Mouse (Mus musculus) T-cell, adult 2 months (primary cell): ENCODE data around the gene Tbce.
A peak's percentile ranks its signal among the peaks of the same experiment; 100 is the strongest.
"Not testable (repeated sequence)": the region's sequence is repeated elsewhere in the genome, so short reads cannot be mapped to it uniquely, and the experiment has no call there.

ENCODE experiments used
- DNase-seq: peaks from one replicate; pipeline ENCODE4 v3.0.0; 2022; ENCODE audit warnings: low spot score

Tbce gene

DNA sequence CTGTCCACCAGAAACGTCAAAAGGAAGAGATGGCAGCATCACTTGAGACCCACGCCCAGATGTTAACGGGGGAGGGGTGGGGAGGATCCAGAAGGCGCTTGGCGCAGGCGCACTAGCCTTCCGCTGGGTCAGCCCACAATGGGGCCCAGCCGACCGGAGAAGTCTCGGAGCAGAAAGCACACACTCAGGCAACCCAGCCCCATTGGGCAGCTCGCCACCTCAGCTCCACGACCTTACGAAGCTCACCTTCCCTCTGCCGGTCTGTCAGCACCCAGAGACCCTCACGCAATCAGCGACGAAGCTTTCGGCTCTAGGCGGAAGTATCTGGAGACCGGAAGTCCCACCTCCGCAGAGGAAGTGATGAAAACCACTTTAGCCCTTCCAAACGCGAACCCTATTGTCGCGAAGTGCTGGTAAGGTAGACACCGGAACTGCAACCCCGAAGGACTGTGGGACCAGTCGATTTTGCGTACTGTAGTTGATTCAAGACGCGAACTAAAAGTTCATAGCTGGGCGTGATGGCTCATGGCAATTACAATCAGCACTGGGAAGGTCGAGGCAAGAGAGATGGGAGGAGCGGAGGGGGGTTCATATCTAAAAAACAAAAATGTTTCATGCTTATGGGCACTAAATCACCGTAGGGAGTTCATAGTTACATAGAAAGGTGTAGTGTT is at the start of gene Tbce:
Gene Tbce (minus strand): TSS at position 347 of the 674 bp plus-strand sequence.
- DNase-seq: peak; percentile 90

DNA sequence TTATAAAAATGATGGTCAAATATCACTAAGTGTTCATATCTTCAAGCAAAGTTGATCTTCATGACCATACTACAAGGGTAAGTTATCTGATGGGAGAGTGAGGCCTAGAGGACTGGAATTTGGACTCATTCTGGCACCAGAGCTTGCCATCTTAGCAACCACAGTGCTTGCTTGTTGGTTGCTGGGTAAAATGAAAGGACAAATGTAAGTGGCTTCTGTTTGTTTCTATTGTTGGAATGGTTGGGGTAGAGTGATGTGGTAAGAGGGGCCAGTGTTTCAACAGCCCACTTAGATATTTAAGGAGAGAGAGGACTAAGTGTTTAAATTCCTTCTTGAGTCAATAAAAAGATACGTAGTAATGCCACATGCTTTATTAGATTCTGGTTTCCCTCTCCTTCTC is 49.2 kb upstream of the Tbce start:
- no peak for DNase-seq

GRCm38 (mm10) chr13:14075326-14075725 is 35.9 kb upstream of the Tbce start:
- no peak for DNase-seq

DNA sequence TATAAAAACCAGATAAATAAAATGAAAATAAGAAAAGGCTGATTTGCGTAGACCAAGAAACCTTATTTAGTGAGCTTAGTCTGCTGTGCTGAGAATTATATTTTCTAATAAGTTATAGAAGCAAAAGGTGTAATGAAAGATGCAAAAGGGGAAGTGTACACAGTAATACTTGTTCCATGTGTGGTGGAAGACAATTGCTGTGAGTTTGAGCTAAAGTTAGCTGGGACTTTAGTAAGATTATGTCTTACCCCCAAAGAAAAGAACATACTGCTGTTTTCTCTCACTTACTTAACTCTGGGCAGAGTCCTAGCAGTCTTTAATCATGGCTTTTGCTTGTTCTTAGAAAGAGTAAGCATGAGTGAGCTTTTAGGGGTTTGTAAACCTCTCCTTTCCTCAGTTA is 34.9 kb upstream of the Tbce start:
- DNase-seq: no peak

GRCm38 (mm10) chr13:14069291-14069690 is 29.9 kb upstream of the Tbce start:
- no peak for DNase-seq

DNA sequence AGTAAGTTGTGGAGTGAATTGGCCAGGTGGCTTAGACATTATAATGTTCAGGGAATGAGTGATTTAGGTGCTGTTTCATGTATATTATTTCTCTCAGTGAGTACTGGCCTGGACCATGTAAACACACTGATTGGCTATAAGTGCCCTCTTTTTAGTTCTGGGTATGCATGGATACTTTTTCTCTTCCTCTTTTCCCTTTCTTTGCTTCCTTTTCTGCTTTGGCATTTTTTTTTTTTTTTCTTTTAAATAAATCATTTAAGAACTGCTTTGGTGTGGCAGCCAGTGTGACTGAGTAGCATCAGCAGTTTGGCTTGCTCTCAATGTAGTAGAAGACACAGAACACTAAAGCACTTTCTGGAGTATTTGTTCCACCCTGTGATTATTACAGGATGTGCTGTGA is 28.6 kb upstream of the Tbce start:
- no peak for DNase-seq

DNA sequence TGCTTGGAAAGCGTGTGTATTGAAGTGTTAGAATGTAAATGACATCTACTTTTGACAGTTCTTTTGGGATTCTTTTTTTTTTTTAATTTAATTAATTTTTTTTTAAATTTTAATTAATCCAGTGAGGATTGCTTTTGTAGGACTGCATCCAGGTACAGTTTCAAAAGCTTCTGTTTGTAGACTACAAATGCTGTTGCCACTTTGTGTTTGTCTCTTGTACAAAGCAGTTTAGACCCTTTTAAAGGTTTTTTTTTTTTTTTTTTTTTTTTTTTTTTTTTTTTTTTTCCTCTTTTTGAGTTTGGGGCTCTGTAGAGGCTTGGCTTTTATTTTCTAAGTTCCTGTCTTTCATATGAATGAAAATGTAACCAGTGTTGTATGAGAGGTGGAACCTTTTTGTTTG is 26.3 kb upstream of the Tbce start:
- DNase-seq: no peak

- no peak for DNase-seq
Measured at GRCm38 (mm10) chr13:14065028-14065380, 25.6 kb upstream of the Tbce start.

DNA sequence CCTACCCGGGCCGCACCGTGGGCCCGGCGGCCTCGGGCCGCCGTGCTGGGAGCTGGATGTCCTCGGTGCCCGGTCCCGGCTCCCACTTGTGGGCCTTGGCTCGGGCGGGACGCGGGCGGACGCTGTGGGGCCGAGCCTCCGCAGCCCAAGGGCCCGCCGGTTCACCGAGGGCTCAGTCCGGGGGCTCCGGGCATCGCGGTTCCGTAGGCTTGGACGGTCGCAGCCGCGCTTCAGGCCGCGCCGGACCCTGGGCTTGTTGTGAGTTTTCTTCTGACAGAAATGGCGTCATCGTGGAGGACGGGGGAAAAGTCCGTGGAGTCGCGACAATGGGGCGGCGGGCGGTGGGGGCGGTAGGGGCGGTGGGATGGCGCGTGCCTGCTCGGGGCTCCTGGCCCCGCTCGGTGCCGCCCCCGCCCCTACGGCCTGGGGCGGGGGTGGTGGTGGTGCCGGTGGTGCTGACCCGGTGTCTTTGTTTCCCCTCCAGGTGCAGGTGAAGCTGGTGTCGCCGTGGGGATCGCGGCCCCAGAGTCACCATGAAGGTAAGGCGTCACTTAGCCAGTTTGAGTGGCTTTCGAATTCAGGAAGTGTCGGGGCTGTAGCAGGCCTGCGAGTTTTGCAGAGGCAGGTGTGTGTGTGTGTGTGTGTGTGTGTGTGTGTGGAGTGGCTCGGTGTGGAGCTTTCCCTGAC is 25.0 kb upstream of the Tbce start:
- DNase-seq: peak; percentile 70

GRCm38 (mm10) chr13:14063942-14064271 is 24.5 kb upstream of the Tbce start:
- DNase-seq: no peak

DNA sequence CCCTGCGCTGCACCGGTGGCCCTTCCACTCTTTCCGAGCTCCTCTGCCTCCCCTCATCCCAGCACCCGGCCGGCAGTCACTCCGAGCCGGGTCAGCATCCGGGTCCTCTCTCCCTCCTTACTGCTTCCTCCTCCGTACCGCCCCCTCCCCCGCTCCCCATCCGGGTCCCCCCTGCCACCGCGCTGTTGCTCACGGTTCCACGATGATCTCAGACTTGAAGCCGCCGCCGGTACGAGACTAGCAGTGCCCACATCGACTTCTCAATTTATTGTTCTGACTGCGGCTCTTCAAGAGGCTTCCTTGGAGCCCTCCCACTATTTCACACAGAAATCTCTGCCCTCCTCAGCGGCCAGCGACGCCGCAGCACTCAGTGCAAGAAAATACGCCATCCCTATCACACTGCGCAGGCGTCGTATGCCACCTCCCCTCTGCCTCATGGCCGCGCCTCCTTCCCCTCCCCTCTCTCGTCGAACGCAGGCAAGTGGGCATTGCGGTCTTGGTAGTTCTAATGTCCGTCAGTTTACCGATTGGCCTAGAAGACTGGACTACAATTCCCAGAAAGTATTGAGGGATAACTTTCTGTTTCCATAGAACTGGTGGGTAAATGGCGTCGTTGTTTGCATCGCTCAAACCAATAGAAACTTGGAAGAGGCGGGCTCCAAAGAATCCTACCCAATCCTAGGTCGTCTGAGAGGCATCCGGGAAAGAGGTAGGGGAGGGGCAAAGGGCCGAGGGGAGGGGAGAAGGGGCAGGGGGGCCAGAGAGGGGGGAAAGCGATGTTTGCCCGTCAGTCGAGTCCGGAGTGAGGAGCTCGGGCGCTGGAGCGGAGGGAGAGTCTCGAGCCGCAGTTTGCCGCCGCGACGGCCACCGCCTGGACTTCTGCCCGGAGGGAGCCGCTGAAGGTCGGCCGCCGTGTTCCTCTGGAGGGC is 23.8 kb upstream of the Tbce start, which contains the start of the genes Arid4b and Ggps1:
Gene Arid4b (plus strand): TSS at position 220 of the 929 bp plus-strand sequence.
Gene Ggps1 (minus strand): TSS at position 476 of the 929 bp plus-strand sequence.
- peak; percentile 99 for DNase-seq

DNA sequence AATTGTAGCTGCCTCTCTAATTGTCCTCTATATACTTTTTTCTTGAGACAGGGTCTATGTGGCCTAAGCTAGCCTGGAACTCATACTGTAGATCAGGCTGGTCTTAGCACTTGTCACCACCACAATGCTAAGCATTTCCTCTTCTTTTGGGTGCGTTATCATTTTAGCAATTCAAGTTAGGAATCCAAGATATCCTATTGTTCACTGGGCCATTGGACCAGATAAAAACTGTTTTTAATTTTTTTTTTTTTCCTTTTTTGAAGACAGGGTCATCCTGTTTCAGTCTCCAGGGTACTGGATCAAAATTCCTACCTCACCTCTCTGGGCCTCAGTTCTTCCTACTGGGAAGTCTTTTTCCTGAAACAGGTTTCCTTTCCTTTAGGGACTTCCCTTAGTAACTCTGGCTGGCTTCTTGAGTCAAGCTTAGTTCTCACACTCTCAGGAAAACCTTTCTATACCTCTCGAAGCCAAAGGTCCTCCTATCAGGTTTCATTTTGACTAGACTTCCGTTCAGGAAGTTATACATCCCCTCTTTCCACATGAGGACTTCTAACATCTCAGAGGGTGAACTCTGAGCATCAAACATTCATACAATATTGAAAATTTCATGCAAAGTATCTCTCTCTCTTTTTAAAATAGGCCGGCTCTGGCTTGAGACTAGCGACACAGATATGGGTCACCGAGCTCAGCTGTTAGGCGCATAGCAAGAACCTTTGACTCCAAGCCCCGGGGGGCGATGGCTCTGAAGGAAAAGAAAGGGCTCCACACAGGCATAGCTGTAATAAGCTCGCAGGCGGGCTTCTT is 23.0 kb upstream of the Tbce start:
- no peak for DNase-seq

GRCm38 (mm10) chr13:14059582-14059981 is 20.1 kb upstream of the Tbce start:
- DNase-seq: no peak

DNA sequence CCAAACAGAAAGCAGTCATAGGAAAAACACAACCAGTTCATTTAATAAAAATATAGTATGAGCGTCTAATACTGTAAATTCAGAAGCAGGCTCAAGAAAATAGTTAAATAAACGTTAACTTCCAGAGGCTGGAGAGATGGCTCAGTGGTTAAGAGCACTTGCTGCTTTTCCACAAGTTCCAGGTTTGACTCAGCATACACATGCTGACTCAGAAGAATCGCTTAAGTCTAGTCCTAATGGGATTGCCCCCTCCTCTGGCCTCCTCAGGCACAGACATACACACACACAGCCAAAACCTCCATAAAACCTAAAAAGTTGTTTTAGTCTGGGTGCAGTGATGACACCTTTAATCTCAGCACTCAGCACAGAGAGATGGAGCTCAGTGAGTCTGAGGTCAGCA is 17.4 kb upstream of the Tbce start:
- no peak for DNase-seq

DNA sequence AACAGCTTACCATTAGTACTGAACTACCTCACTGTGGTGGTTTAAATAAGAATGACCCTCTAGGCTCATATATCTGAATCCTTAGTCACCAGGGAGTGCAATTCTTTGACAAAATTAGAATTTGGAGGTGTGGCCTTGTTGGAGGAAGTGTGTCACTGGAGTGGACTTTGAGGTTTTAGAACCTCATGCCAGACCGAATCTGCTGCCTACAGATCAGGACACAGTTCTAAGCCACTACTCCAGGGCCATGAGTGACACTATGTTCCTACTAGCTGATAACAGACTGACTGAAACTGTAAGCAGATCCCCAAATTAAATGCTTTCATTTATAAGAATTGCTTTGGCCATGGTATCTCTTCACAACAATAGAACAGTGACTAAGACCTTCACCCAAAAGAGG is 10.4 kb upstream of the Tbce start:
- DNase-seq: no peak

DNA sequence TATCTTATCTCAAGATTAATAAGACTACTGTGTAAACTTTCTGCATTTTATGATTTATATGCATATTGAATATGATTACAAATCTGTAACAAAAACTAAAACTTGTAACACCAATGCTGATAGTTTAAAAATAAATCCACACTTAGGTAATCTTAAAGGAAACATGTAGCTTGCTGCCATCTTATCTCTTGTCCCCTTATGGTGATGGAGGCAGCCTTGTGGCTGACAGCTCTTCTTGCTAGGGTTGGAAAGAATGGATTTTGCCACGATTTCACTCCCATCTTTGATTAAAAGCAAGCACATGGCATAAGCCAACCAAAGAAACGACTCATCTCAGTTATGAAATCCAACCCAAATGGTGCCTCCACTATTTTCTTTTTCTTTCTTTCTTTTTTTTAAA is 5.1 kb upstream of the Tbce start:
- no peak for DNase-seq

GRCm38 (mm10) chr13:14043851-14044250 is 4.4 kb upstream of the Tbce start:
- no peak for DNase-seq

- DNase-seq: no peak
Measured at GRCm38 (mm10) chr13:14040186-14040585, 748 bp upstream of the Tbce start.

GRCm38 (mm10) chr13:14038911-14039291 is 537 bp downstream of the Tbce start:
- DNase-seq: no peak

DNA sequence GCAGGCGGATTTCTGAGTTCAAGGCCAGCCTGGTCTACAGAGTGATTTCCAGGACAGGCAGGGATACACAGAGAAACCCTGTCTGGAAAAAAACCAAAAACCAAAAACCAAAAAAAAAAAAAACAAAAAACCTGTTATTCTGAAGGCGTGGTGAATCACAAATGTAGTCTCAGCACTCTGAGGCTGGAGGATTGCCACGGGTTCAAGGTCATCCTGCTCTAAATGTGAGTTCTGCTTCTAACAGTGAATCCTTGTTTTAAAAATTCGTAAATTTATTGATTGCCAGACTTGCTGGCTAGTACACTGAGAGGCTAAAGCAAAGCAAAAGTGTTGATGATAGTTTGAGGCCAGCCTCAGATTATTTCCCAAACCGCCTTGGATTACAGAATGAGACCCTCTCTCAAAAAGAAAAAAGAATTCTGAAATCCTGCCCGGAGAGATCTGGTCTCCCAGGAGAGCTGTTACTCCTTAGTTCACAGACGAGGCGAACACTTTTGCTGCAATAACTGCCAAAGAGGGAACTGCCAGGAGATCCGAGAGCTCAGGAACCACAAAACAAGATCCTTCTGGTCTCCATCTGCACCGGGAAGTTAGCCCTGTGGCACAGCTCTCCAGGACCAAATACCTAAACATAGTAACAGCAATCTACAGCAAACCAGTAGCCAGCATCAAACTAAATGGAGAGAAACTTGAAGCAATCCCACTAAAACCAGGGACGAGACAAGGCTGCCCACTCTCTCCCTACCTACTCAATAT is 3.4 kb downstream of the Tbce start:
- no peak for DNase-seq

GRCm38 (mm10) chr13:14035352-14035751 is 4.1 kb downstream of the Tbce start:
- DNase-seq: not testable (repeated sequence)

GRCm38 (mm10) chr13:14034073-14034348 is 5.4 kb downstream of the Tbce start:
- no peak for DNase-seq
